Mouse (Mus musculus) embryo, embryonic 10 days (tissue): ENCODE measurements around the gene Tpmt.
A peak's percentile ranks its signal among the peaks of the same experiment; 100 is the strongest.

ENCODE experiments used
- DNase-seq: peaks from one replicate; pipeline ENCODE4 v3.0.0-alpha.2; 2015; ENCODE audit warnings: low spot score

Gene Tpmt

GRCm38 (mm10) chr13:46975930-46976329 lies 68.6 kb downstream of the Tpmt start:
- no peak for DNase-seq

- peak; percentile 76 for DNase-seq
These were observed 69.4 kb downstream of the Tpmt start for GRCm38 (mm10) chr13:46975031-46975551.
